Mouse (Mus musculus) granulocyte monocyte progenitor cell, adult 5-6 weeks (primary cell): ENCODE data around the gene Lrrc52. TPM values are rescaled to one million over a fixed set of nuclear protein-coding genes. Genes with fewer than 3 reads are reported as not detected.
A peak's percentile ranks its signal among the peaks of the same experiment; 100 is the strongest.

ENCODE experiments used
- ATAC-seq: replicated peaks from 2 replicates; pipeline ENCODE4 v1.8.0; 2016; ENCODE audit warnings: mild to moderate bottlenecking, moderate TSS enrichment, inconsistent platforms; ENCODE audit not compliant: poor library complexity, severe bottlenecking
- total RNA-seq, 2 experiments: library from RNA; stranded (forward) in 1 of 2; stranded (reverse) in 1 of 2; fragments of 200-712, 200-1000 nt in 1 of 2; fragments of >200 nt in 1 of 2; fragmentation: Nextera tagmentation in 1 of 2; gene quantifications; 2 replicates each; pipeline ENCODE4 v1.2.3; 2014 to 2017

The Lrrc52 gene
- total RNA-seq, 2 experiments from 2014 or later: not detected

DNA sequence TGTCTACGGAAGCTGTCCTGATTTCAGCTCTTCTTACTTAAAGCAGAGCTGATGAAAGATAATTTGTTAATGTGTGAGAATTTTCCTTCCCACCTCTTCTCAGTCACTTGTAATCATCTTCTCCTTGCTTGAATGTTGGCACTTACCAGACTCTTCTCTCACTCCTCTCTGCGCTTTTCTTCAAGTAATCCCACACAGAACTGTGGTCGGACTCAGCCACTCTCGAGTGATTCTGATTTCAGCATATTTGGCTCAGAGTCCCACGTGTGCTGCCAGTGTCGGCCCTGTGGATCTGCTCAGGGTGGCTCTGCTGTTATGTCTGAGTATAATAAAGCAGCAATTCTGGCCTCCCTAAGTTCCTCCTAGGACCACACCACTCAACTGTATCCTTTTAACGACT, 29.5 kb downstream of the Lrrc52 start:
- no peak for ATAC-seq

DNA sequence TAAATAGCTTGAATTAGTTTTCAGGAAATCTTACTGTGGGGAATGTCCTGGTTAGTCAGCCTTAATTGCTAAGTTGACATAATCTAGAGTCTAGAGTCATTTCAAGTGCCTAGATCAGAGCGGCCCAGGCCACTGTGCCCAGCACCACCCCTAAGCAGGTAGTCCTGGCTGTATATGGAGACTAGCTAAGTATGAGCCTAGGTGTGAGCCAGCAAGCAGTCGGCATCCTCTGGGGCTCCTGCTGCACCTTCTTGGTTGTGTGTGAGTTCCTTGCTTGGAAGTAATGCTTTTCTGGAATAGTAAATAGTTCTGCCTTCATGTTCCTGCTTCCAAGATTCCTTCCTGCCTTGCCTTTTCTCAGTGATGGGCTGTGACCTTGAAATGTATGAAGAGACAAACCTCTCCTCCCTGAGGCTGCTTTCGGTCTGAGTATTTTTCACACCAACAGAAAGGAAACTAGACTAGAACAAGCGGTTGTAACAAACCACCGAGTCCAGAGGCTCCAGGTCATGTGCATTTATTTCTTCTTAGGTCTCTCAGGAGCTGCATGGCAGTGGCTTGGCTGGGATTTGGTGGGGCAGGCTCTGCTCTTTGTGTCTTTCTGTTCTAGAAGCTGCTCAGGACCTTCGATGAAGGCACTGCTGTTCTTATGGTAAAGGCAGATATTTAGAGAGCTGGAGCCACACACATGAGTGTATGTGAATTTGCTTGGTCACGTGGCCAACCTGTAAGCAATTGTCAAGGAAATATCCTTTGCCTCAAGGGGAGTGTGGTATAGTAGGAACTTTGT, 30.2 kb downstream of the Lrrc52 start:
- no peak for ATAC-seq

GRCm38 (mm10) chr1:167434931-167435330, 31.6 kb downstream of the Lrrc52 start:
- ATAC-seq: no peak

DNA sequence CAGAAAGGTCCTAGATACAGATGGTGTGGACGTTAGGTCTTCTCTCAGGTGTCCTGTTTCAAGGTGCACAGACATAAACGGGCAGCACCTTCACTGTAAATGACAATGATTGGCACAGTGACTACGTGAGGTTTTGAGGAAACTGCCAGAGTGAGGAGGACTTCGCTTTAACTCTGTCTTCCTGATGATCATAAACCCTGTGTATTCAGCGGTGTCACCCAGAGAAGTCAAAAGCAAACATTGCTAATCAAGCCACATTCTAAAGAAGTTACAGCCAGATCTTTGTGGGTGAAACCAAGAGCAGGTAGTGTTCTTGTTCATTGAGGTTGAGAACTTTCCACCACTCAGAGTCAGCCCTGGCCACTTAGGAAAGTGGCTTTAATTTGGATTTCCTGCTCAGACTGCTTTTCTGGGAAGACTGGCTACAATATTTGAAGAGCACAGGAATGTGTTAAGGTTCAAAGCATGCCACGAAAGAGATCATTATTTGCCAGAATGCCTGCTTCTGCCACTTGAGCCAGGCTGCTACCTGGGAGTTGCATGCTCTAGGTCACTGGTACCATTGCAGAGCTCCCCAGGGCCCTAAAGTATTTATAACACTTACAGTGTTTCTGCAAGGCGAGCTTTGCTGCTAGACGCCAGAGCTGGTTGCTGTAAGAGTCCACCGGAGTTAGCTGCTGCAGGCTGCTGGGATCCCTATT, 35.5 kb downstream of the Lrrc52 start:
- ATAC-seq: no peak

- ATAC-seq: no peak
These were observed 39.9 kb downstream of the Lrrc52 start for GRCm38 (mm10) chr1:167426681-167427080.

GRCm38 (mm10) chr1:167425572-167425971, 41.0 kb downstream of the Lrrc52 start:
- ATAC-seq: no peak

DNA sequence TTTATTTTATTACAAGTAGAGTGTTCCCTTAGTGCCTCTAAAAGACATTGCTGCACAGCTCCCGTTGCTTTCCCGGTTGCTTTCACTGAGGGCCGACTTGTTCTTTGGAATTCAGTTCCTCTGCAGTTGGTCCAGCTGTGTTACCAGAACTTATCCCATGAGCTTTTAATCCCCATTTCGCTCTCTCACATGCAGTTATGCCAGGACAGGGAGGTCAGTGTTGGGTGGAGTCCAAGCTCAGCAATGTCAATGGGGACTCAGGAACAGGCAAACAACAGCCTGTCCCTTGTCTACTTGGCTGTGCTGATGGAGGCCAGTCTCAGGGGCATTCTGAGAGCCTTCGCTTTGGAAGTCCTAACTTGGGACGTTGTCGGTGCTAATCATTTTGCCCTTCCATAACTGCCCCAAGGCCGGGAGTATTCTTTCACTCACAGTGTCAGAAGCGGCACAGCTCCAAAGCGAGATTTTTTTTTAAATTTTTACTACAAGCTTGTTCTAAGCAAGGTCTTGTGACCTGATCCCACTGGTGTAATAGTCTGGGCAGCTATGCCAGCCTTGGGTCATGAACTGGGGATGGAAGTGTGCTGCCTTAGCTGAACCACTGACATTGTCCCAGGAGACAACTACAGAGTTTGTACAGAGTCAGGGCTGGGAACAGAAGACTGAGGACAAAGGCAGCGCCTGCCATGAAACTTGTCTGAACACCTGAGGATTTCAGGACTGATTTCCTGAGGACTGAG, 43.9 kb downstream of the Lrrc52 start:
- ATAC-seq: no peak

DNA sequence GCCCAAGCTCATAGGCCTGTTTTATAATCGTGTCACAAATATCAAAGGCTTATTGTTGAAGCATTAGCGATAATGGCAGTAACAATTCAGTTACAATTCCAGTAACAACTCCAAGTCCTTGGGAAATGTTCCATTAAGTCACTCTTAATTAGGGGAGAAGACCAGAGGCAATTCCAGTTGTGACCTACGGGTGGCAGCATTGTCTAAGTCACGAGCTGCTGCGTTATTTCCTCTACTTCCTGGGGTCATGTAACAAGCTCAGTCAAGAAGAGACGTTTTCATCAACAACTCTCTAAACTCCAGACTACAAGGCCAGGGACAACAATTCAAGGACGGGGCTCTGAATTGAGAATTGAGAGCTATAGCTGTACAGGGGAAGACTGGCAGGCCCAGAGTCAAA, 51.7 kb downstream of the Lrrc52 start:
- ATAC-seq: peak; percentile 99

DNA sequence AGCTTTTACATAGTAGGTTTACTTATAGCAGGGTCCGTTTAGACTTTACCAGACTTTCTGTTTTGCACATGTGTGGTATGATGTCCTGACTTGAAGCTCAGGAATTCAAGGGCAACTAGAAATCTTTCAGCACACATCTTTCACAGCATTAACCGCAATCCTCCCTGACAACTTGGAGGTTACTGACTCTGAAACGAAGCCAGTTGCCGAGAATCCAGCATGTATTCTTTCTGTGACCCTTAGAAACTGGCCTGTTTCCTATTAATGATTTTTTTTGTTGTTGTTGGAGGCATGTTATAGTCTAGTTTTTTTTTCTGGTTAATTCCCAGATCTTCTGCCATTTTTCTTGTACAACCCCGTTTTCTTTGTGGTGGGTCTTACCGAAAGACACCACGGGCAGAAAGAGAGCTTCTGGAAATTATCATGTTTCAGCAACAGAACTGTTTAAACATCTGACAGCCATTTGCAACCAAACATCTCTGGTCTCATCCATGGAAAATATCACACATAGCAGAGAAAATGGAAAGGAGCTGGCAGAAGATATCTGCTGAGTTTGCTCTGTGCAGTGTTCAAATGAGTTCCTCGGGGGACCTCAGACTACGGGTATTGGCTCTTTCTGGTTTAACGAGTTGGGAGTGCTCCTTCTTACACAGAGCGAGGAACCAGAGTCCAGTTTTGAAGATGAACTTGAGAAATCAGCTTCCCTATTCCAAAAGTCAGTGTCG, 54.4 kb downstream of the Lrrc52 start:
- ATAC-seq: no peak

DNA sequence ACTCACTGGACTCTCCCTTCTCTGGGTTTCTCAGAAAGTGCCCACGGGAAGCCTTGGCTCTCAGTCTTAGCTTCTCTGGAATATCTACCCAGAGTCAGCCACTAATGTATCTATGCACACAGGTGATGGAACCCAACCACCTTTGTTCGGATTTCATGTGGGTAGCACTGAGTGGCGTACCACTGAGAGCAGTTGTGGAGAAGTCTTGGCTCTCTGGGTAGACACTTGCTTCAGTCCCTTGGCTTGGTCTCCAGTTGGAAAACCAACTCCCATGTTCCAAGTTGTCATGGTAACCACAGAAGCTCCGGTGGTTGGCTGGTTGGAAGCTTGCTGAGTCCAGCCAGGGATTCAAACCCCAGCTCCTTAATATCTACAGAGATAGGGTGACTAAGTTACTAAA, 57.0 kb downstream of the Lrrc52 start:
- no peak for ATAC-seq

DNA sequence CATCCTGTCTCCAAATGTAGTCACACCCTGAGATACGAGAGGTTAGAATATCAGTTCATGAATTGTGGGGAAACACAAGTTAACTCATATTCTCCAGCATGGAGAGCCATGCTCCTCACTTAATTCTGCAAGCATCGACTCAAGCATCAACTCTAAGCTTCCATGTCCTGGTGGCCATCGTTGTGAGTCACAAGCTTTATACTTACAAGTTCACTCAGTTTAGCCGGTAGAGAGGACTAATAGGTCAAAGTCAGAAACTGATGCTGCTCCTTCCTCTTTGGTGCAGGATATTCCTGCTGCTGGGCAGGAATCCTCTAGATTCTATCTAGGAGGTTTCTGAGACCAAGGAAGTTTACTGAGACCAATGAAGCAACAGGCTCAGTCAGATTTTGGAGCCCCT, 61.3 kb downstream of the Lrrc52 start:
- no peak for ATAC-seq

Other genes with a start within 250 kb of the Lrrc52 start
- gene Uck2, start 181.5 kb downstream of the Lrrc52 start, total RNA-seq (2014; fragmentation: Nextera tagmentation): 181 and 224 TPM in 2 replicates
- gene Uck2, start 181.5 kb downstream of the Lrrc52 start, total RNA-seq (2017): 223 and 286 TPM in 2 replicates
- 97.6 and 127 TPM in 2 replicates for gene Tmco1, start 158.4 kb downstream of the Lrrc52 start, total RNA-seq (2014; fragmentation: Nextera tagmentation)
- gene Tmco1, start 158.4 kb downstream of the Lrrc52 start, total RNA-seq (2017): 170 and 172 TPM in 2 replicates
- 67.6 and 85.8 TPM in 2 replicates for gene Aldh9a1, start 116.8 kb downstream of the Lrrc52 start, total RNA-seq (2014; fragmentation: Nextera tagmentation)
- gene Aldh9a1, start 116.8 kb downstream of the Lrrc52 start, total RNA-seq (2017): 49.5 and 56.7 TPM in 2 replicates
- gene Mgst3, start 72.9 kb downstream of the Lrrc52 start, total RNA-seq (2014; fragmentation: Nextera tagmentation): 11.8 and 15.4 TPM in 2 replicates
- gene Mgst3, start 72.9 kb downstream of the Lrrc52 start, total RNA-seq (2017): 7.6 and 9.1 TPM in 2 replicates
- gene Rxrg, start 131.6 kb upstream of the Lrrc52 start, total RNA-seq (2014; fragmentation: Nextera tagmentation): not detected in 2 replicates
- gene Rxrg, start 131.6 kb upstream of the Lrrc52 start, total RNA-seq (2017): not detected in 2 replicates
- gene Lmx1a, start 222.5 kb upstream of the Lrrc52 start, total RNA-seq (2014; fragmentation: Nextera tagmentation): not detected in 2 replicates
- not detected in 2 replicates for gene Lmx1a, start 222.5 kb upstream of the Lrrc52 start, total RNA-seq (2017)